Mouse (Mus musculus): ENCODE results near the gene Nes.

DNA sequence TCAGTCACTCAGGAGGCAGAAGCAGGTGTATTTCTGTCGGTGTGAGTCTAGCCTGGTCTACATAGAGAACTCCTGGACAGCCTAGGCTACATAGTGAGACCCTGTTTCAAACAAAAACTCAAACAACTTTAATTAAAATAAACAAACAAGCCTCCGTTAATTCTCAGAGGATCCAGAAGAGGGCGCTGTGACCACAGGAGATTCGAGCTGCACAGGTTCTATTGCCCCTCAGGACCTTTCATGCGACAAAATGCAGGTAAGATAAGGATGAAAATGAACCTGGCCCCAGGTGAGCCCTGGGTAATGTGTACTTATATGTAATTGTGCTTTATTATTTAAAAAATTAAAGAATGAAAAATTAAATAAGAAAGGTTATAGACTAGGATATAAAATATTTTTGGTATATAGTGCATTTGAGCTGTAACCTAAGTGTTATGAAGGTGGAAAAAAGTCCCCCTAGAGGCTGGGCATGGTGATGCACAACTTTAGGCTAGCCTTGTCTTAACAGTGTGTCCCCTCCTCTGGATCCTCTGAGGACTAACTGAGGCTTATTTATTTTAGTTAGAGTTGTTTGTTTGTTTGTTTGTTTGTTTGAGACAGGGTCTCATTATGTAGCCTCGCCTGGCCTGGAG, 39.9 kb downstream of the Nes start:
- TF ChIP-seq CTCF (IDR thresholded peaks at IDR 0.05; ENCODE audit: control insufficient read depth, insufficient read depth, insufficient replicate concordance, low read depth, low read length) (peak; percentile 57; the same call in 1 of the 2 replicates), POLR2A (IDR thresholded peaks at IDR 0.05; ENCODE audit: control insufficient read depth, low read depth, low read length) (no peak)

All from testis, adult 2 months (tissue).